Comparison of ENCODE assay signal across 8 mouse cellular contexts in genomic region chr6:57703703-57704102, GRCm38 (mm10). TPM values are rescaled to one million over a fixed set of nuclear protein-coding genes. Genes with fewer than 3 reads are reported as not detected.
DNase-seq lines count a peak whose midpoint lies in the region; ATAC-seq and TF ChIP-seq lines count a peak whose summit lies in the region.

No protein-coding gene starts in this region.

- H3K27ac ChIP-seq in kidney, adult 2 months (ENCODE audit: insufficient read depth, low read depth, low read length) = peak overlapping the region; percentile 72
- peak overlapping the region; percentile 98 for H3K27ac ChIP-seq in forebrain, embryonic 14.5 days (ENCODE audit: low read depth, low read length)
- H3K27ac ChIP-seq in midbrain, embryonic 13.5 days = peak overlapping the region; percentile 99

- peaks cover 2% of the 10 kb centered on the region; the same call in 1 of the 2 replicates for H3K4me1 ChIP-seq in kidney, adult 2 months (ENCODE audit: control insufficient read depth, insufficient read depth, low read length)
- H3K4me1 ChIP-seq in forebrain, embryonic 14.5 days (ENCODE audit: control insufficient read depth, insufficient read depth, low read length) = peaks cover 8% of the 10 kb centered on the region; the same call in 1 of the 2 replicates
- H3K4me1 ChIP-seq in midbrain, embryonic 13.5 days (replicated peaks) = peaks cover 31% of the 10 kb centered on the region

- ATAC-seq in forebrain, embryonic 14.5 days = peak; percentile 33
- ATAC-seq in midbrain, embryonic 13.5 days = peak; percentile 57

- TF ChIP-seq POLR2A in kidney, adult 2 months (IDR thresholded peaks at IDR 0.05; ENCODE audit: low read depth, low read length) = no peak

- 12% methylated on average over 2 of the region's 2 CpGs for WGBS in kidney, adult 2 months
- WGBS in forebrain, embryonic 14.5 days = 21% methylated on average over 2 of the region's 2 CpGs
- WGBS in midbrain, embryonic 13.5 days = 30% methylated on average over 2 of the region's 2 CpGs

- DNase-seq in kidney, adult 2 months = peak; percentile 35
- no peak for DNase-seq in kidney, postnatal 25 days
- peak; percentile 70 for DNase-seq in NIH3T3 (ENCODE audit: low read depth)
- peak; percentile 40 for DNase-seq in forebrain, embryonic 14.5 days (ENCODE audit: low spot score)
- DNase-seq in kidney, postnatal 14 days = peak; percentile 18
- DNase-seq in testis, postnatal 10 days (ENCODE audit: low spot score) = no peak
- no peak for DNase-seq in frontal cortex, postnatal 25 days (ENCODE audit: low spot score in 2 of 2)

- no peaks in the 10 kb centered on the region for H3K36me3 ChIP-seq in kidney, adult 2 months (ENCODE audit: control insufficient read depth, insufficient read depth, low read length)
- no peaks in the 10 kb centered on the region for H3K36me3 ChIP-seq in forebrain, embryonic 14.5 days (ENCODE audit: control insufficient read depth, insufficient read depth, low read length)
- no peaks in the 10 kb centered on the region for H3K36me3 ChIP-seq in midbrain, embryonic 13.5 days

- peak overlapping the region; percentile 96 for H3K9ac ChIP-seq in forebrain, embryonic 14.5 days (ENCODE audit: low read length)
- peak overlapping the region; percentile 83 for H3K9ac ChIP-seq in midbrain, embryonic 13.5 days (replicated peaks)

- TF ChIP-seq CTCF in kidney, adult 2 months (conservative IDR thresholded peaks at IDR 0.05; ENCODE audit: insufficient read depth, insufficient read length, low read depth, low read length) = no peak

- peak overlapping the region; percentile 89 for H3K4me3 ChIP-seq in kidney, adult 2 months (ENCODE audit: insufficient read depth, low read depth, low read length)
- peak overlapping the region; percentile 68 for H3K4me3 ChIP-seq in forebrain, embryonic 14.5 days (ENCODE audit: low read depth, low read length)
- H3K4me3 ChIP-seq in midbrain, embryonic 13.5 days (replicated peaks) = peak overlapping the region; percentile 57

- no peaks in the 10 kb centered on the region for H3K9me3 ChIP-seq in forebrain, embryonic 14.5 days (replicated peaks; ENCODE audit: control insufficient read depth, low read length)
- no peaks in the 10 kb centered on the region for H3K9me3 ChIP-seq in midbrain, embryonic 13.5 days

- peak overlapping the region; percentile 73 for H3K4me2 ChIP-seq in forebrain, embryonic 14.5 days (ENCODE audit: low read length)
- peak overlapping the region; percentile 71 for H3K4me2 ChIP-seq in midbrain, embryonic 13.5 days (replicated peaks)

- H3K27me3 ChIP-seq in kidney, adult 2 months (replicated peaks; ENCODE audit: control insufficient read depth, insufficient read depth, low read length) = no peaks in the 10 kb centered on the region
- no peaks in the 10 kb centered on the region for H3K27me3 ChIP-seq in forebrain, embryonic 14.5 days (replicated peaks; ENCODE audit: control insufficient read depth, insufficient read depth, low read length)
- no peaks in the 10 kb centered on the region for H3K27me3 ChIP-seq in midbrain, embryonic 13.5 days

RNA-seq across cellular contexts. Expression of gene Lancl2, which starts 1.4 kb away (rescaled TPM):
- 4.1 and 5.0 TPM in 2 replicates for polyA plus RNA-seq in kidney, adult 2 months (2012; rRNA removed)
- polyA plus RNA-seq in forebrain, embryonic 14.5 days (2014; fragmentation: Nextera tagmentation; extraction: Ambion mirVana) = 71.7 and 83.9 TPM in 2 replicates
- 80.1 and 89.0 TPM in 2 replicates for polyA plus RNA-seq in midbrain, embryonic 13.5 days (2015; fragmentation: Nextera tagmentation; extraction: Ambion mirVana)

RNA-seq across cellular contexts. Expression of gene Pyurf, which starts 11.8 kb away (rescaled TPM):
- polyA plus RNA-seq in kidney, adult 2 months (2012; rRNA removed) = 19.2 and 19.5 TPM in 2 replicates
- polyA plus RNA-seq in forebrain, embryonic 14.5 days (2014; fragmentation: Nextera tagmentation; extraction: Ambion mirVana) = 11.3 and 12.2 TPM in 2 replicates
- polyA plus RNA-seq in midbrain, embryonic 13.5 days (2015; fragmentation: Nextera tagmentation; extraction: Ambion mirVana) = 14.5 and 14.9 TPM in 2 replicates

Comparison
In these comparisons a context has a peak if more than half of its experiments do, and no peak if none do; other contexts are left out.
1. DNase-seq: peak in kidney, adult 2 months (single experiment), NIH3T3 (single experiment), forebrain, embryonic 14.5 days (single experiment) and kidney, postnatal 14 days (single experiment); none in kidney, postnatal 25 days (0 of 2), testis, postnatal 10 days (single experiment) and frontal cortex, postnatal 25 days (0 of 2).
2. RNA of gene Lancl2, which starts 1.4 kb away (polyA plus RNA-seq): 80.1 to 89.0 TPM in midbrain, embryonic 13.5 days and 71.7 to 83.9 TPM in forebrain, embryonic 14.5 days; 4.1 to 5.0 TPM in kidney, adult 2 months; every median in the first group is over 10 times any median in the second.
3. Peak in every context shown above with its lines, with median percentiles within 50 percentile points of each other: H3K27ac ChIP-seq and H3K4me3 ChIP-seq.